Mouse (Mus musculus): ENCODE results near the gene Frmd5. TPM values are rescaled to one million over a fixed set of nuclear protein-coding genes. Genes with fewer than 3 reads are reported as not detected.

Frmd5 gene
- polyA plus RNA-seq, 1 experiment from 2014 or later = 33.9 TPM

GRCm38 (mm10) chr2:121610008-121610884 lies 196.6 kb downstream of the Frmd5 start:
- 47% methylated on average over 17 of the region's 17 CpGs for WGBS
- ATAC-seq (replicated peaks) = peak; percentile 41
- Histone ChIP-seq H3K4me1 (peaks cover 30% of the 10 kb centered on the region), H3K4me2 (no peak overlapping the region), H3K36me3 (replicated peaks) (no peaks in the 10 kb centered on the region), H3K27me3 (replicated peaks) (no peaks in the 10 kb centered on the region), H3K9me3 (no peaks in the 10 kb centered on the region), H3K27ac (peak overlapping the region; percentile 43; the same call in 1 of the 2 replicates), H3K4me3 (no peak overlapping the region), H3K9ac (no peak overlapping the region)

DNA sequence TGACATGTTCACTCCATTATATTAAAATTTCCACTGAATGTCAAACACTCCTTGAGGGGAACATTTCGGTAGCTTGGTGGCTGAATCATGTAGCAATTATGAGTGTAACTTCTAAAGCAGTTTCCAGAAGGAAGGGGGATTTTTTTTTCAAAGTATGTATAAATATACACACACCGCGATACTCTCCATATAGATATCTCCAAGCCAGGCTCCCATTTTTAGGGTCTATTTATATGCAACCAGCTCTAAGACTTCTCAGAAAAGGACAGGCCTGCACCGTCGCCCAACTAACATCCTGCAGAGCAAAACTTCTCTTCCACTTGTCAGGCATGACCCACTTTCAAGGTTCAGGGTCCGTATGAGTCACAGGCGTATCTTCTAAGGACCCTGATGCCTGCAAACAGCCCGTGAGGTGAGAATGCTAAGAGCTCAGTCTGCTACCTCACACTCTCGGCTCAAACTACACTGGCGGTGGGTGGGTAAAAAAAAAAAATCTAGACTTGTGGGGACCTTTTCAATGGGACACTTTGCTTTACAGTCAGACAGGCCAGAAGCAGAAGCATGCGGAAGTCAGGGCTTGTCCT lies 197.7 kb downstream of the Frmd5 start:
- Histone ChIP-seq H3K9me3 (no peaks in the 10 kb centered on the region), H3K27me3 (replicated peaks) (no peaks in the 10 kb centered on the region), H3K4me2 (no peak overlapping the region), H3K27ac (no peak overlapping the region), H3K9ac (no peak overlapping the region), H3K36me3 (replicated peaks) (no peaks in the 10 kb centered on the region), H3K4me3 (no peak overlapping the region), H3K4me1 (peaks cover 30% of the 10 kb centered on the region)
- ATAC-seq (replicated peaks) = no peak
- 87% methylated on average over 11 of the region's 11 CpGs for WGBS

GRCm38 (mm10) chr2:121602397-121602796 lies 204.5 kb downstream of the Frmd5 start:
- H3K27ac ChIP-seq = no peak overlapping the region
- WGBS = 49% methylated on average over 4 of the region's 4 CpGs
- no peak overlapping the region for H3K9ac ChIP-seq
- H3K4me2 ChIP-seq = no peak overlapping the region
- H3K4me3 ChIP-seq = no peak overlapping the region
- H3K9me3 ChIP-seq = no peaks in the 10 kb centered on the region
- no peaks in the 10 kb centered on the region for H3K36me3 ChIP-seq (replicated peaks)
- ATAC-seq (replicated peaks) = no peak
- no peaks in the 10 kb centered on the region for H3K27me3 ChIP-seq (replicated peaks)
- 0 out of 2 replicates have a peak, but pooled peaks cover 3% of the 10 kb centered on the region for H3K4me1 ChIP-seq

- Histone ChIP-seq H3K9me3 (no peaks in the 10 kb centered on the region), H3K9ac (no peak overlapping the region), H3K27me3 (replicated peaks) (no peaks in the 10 kb centered on the region), H3K4me1 (0 out of 2 replicates have a peak, but pooled peaks cover 3% of the 10 kb centered on the region), H3K4me3 (no peak overlapping the region), H3K27ac (no peak overlapping the region), H3K36me3 (replicated peaks) (no peaks in the 10 kb centered on the region), H3K4me2 (no peak overlapping the region)
- 64% methylated on average over 7 of the region's 7 CpGs for WGBS
- no peak for ATAC-seq (replicated peaks)
These were observed 205.3 kb downstream of the Frmd5 start for GRCm38 (mm10) chr2:121601543-121601942.

DNA sequence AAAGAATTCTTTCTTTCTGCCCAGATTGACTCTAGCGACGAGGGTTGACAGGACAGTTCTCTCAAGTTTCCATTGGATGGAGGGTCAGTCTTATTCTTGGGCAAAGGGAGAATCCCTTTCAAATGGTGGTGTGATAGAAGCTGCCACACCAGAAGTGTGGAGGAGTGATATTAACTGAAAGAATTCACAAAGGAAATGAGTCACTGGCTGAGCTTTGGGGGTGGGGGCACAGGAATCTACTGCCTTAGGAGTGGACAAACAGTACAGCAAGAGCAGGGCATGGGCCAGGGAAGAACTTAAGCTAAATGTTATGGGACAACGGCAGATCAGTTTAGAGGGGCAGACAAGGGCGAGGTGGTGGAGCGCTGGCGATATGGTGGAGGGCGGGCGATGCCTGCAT lies 206.2 kb downstream of the Frmd5 start:
- H3K27me3 ChIP-seq (replicated peaks) = no peaks in the 10 kb centered on the region
- H3K27ac ChIP-seq = no peak overlapping the region
- H3K36me3 ChIP-seq (replicated peaks) = no peaks in the 10 kb centered on the region
- no peak for ATAC-seq (replicated peaks)
- H3K9ac ChIP-seq = no peak overlapping the region
- no peaks in the 10 kb centered on the region for H3K9me3 ChIP-seq
- 88% methylated on average over 8 of the region's 8 CpGs for WGBS
- no peak overlapping the region for H3K4me2 ChIP-seq
- H3K4me1 ChIP-seq = 0 out of 2 replicates have a peak, but pooled peaks cover 3% of the 10 kb centered on the region
- no peak overlapping the region for H3K4me3 ChIP-seq

DNA sequence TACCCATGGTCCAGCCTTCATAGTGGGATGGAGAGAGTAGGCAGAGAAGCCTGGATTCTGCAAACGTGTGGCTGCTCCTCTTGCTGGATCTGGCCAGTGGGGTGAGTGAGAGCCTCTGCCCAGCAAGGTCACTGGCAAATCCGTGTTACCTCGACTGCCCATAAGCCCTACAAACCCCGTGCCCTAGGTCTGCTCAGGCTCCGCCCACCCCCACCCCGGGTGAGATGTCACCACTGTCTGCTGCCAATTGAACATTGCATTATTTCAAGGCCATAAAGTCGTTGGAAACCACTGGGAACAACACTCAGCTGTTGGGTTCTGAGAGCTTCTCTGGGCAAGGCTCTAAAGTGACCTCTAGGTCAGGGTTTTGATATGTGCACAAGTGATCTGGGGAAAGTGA lies 208.6 kb downstream of the Frmd5 start:
- Histone ChIP-seq H3K36me3 (replicated peaks) (no peaks in the 10 kb centered on the region), H3K27ac (no peak overlapping the region), H3K4me3 (no peak overlapping the region), H3K4me1 (0 out of 2 replicates have a peak, but pooled peaks cover 3% of the 10 kb centered on the region), H3K4me2 (no peak overlapping the region), H3K9ac (no peak overlapping the region), H3K27me3 (replicated peaks) (no peaks in the 10 kb centered on the region), H3K9me3 (no peaks in the 10 kb centered on the region)
- WGBS = 72% methylated on average over 7 of the region's 7 CpGs
- ATAC-seq (replicated peaks) = no peak

GRCm38 (mm10) chr2:121596621-121597020 lies 210.3 kb downstream of the Frmd5 start:
- Histone ChIP-seq H3K9me3 (no peaks in the 10 kb centered on the region), H3K27me3 (replicated peaks) (no peaks in the 10 kb centered on the region), H3K9ac (no peak overlapping the region), H3K4me2 (no peak overlapping the region), H3K4me1 (no peaks in the 10 kb centered on the region), H3K36me3 (replicated peaks) (no peaks in the 10 kb centered on the region), H3K4me3 (no peak overlapping the region), H3K27ac (no peak overlapping the region)
- no peak for ATAC-seq (replicated peaks)
- WGBS = 83% methylated on average over 2 of the region's 2 CpGs

DNA sequence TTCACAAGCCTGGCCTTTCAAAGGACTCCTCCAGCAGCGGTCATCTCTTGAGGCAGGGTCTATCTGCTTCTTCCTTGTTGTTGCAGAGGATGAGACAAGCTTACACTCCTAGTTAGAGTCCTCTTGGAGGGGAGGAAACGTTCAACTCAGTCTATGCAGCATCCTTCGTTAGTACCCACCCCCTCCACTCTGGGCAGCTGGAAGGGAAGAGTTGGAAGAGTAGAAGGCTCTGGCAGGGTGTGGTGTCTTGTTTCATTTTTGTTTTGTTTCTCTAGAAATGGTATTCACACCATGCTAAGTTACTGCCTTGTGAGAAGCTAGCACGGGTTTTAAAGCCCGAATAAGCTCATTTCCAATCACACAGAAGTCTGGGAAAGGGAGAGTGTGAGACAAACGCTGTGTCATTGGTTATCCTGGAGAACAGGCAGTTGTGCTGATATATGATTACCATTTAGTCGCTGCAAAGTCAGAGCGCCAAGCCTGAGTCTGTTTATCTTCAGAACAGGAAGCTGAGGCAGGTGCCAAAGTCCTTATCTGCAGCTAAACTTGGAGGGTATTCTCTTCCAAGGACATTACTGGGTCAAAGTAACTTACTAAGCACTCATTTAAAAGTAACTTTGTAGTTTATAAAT lies 212.1 kb downstream of the Frmd5 start:
- ATAC-seq (replicated peaks) = no peak
- H3K27ac ChIP-seq = no peak overlapping the region
- H3K9me3 ChIP-seq = no peaks in the 10 kb centered on the region
- WGBS = 64% methylated on average over 8 of the region's 8 CpGs
- H3K4me1 ChIP-seq = no peaks in the 10 kb centered on the region
- H3K36me3 ChIP-seq (replicated peaks) = no peaks in the 10 kb centered on the region
- no peak overlapping the region for H3K4me3 ChIP-seq
- no peaks in the 10 kb centered on the region for H3K27me3 ChIP-seq (replicated peaks)
- H3K4me2 ChIP-seq = no peak overlapping the region
- H3K9ac ChIP-seq = no peak overlapping the region

DNA sequence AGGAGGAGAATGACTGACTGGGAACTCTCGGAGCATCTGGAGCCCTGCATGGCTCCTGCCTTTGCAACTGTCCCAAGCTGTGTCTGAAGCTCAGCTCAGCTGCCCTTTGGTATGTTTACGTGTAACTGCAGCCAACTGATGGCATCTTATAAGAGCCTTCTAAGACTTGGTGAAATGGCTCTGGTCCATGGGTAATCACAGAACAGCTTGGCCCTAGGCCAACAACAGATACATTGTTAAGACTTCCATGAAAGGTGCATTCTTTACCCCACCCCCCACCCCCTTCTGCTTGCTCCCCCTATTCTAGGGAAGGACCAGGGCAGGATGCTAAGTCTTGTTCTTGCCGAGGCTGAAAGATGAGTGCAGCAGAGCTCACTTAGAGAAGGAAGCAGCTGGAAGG lies 212.8 kb downstream of the Frmd5 start:
- Histone ChIP-seq H3K27ac (no peak overlapping the region), H3K27me3 (replicated peaks) (no peaks in the 10 kb centered on the region), H3K36me3 (replicated peaks) (no peaks in the 10 kb centered on the region), H3K9ac (no peak overlapping the region), H3K4me3 (no peak overlapping the region), H3K9me3 (no peaks in the 10 kb centered on the region), H3K4me1 (no peaks in the 10 kb centered on the region), H3K4me2 (no peak overlapping the region)
- 56% methylated on average over 3 of the region's 3 CpGs for WGBS
- ATAC-seq (replicated peaks) = no peak

DNA sequence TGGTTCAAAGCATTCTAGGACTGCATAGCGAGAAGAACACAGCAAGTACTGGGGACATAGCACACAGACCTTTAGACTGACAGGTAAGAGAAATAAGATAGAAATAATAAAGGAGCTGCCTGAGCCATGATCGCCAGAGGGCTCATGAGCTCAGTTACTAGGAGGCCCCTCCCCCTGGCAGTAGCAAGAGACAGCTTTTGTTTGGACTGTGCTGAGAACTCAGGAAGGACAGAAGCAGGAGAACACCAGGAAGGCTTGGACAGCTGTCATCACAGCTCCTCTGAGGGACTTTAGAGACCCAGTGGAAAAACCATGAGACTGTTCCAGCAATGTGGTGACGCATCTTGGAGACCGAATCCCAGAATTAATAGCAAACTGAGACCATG lies 218.6 kb downstream of the Frmd5 start:
- H3K4me3 ChIP-seq = no peak overlapping the region
- 43% methylated on average over 4 of the region's 4 CpGs for WGBS
- H3K4me1 ChIP-seq = peaks cover 10% of the 10 kb centered on the region
- ATAC-seq (replicated peaks) = peak; percentile 62
- H3K9me3 ChIP-seq = no peaks in the 10 kb centered on the region
- H3K27ac ChIP-seq = peak overlapping the region; percentile 46
- no peak overlapping the region for H3K4me2 ChIP-seq
- no peak overlapping the region for H3K9ac ChIP-seq
- H3K27me3 ChIP-seq (replicated peaks) = no peaks in the 10 kb centered on the region
- H3K36me3 ChIP-seq (replicated peaks) = no peaks in the 10 kb centered on the region

DNA sequence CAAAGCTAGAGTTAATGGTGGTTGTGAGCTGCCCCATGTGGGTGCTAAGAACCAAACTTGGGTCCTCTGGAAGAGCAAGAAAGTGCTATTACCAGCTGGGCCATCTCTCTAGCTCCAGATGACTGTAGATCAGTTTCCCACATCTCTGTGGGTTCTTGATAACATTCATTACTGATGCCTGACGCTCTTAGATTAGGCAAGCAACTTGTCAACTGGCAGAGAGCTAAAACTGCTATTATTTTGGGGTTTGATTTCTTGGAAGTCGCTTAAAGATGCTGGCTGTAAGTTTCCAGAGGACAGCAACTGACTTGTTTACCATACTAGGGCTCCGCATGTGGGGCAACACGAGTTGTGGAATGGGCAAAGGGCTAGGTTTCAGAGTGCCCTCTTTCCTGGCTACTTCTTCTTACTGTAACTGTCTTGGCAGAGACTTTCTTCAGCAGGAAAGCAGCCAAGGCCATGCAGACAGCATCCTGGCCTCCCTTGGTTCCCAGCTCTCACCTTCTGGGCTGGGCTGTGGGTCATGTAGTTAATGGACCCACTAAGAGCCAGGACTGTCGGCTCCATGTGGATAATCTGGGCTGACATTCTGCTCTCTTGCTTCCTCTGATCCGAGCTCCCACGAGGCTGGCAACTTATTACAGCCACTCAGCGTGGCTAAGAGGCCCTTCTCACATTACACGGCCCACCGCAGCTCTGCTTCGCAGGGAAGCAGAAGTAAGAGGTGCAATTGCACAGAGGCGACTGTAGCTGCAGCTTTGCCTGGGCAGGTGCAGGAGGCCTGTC lies 219.2 kb downstream of the Frmd5 start:
- H3K27me3 ChIP-seq (replicated peaks) = no peaks in the 10 kb centered on the region
- no peaks in the 10 kb centered on the region for H3K9me3 ChIP-seq
- H3K36me3 ChIP-seq (replicated peaks) = no peaks in the 10 kb centered on the region
- no peak overlapping the region for H3K4me2 ChIP-seq
- peaks cover 14% of the 10 kb centered on the region for H3K4me1 ChIP-seq
- no peak overlapping the region for H3K9ac ChIP-seq
- ATAC-seq (replicated peaks) = peak; percentile 28; the same call in 1 of the 2 replicates
- no peak overlapping the region for H3K4me3 ChIP-seq
- peak overlapping the region; percentile 46 for H3K27ac ChIP-seq
- 34% methylated on average over 12 of the region's 12 CpGs for WGBS

- Histone ChIP-seq H3K4me2 (no peak overlapping the region), H3K27ac (no peak overlapping the region), H3K4me1 (peaks cover 14% of the 10 kb centered on the region), H3K9me3 (no peaks in the 10 kb centered on the region), H3K27me3 (replicated peaks) (no peaks in the 10 kb centered on the region), H3K36me3 (replicated peaks) (no peaks in the 10 kb centered on the region), H3K4me3 (no peak overlapping the region), H3K9ac (no peak overlapping the region)
- ATAC-seq (replicated peaks) = no peak
- WGBS = 76% methylated on average over 5 of the region's 5 CpGs
These were observed 222.2 kb downstream of the Frmd5 start for GRCm38 (mm10) chr2:121584705-121585104.
